Mouse (Mus musculus) left cerebral cortex, adult 9 months (tissue): ENCODE measurements around the gene Pgs1.

Experiments used
- DNase-seq, 2 experiments: peaks; one replicate each; pipeline ENCODE4 v3.0.0; 2022; ENCODE audit warnings: low spot score in 2 of 2

Gene Pgs1

GRCm38 (mm10) chr11:117986126-117987031, at the start of gene Pgs1:
Gene Pgs1 (plus strand): TSS chr11:117986292.
- DNase-seq, result peak in 1 of 2 experiments; percentile 89

- DNase-seq, result no peak
These were observed 46.9 kb upstream of the Pgs1 start for GRCm38 (mm10) chr11:117939004-117939730.

GRCm38 (mm10) chr11:117939741-117940285, 46.3 kb upstream of the Pgs1 start:
- DNase-seq, result peak in 1 of 2 experiments; percentile 69

GRCm38 (mm10) chr11:117940881-117941280, 45.2 kb upstream of the Pgs1 start:
- DNase-seq, result no peak

GRCm38 (mm10) chr11:117941325-117941834, 44.7 kb upstream of the Pgs1 start:
- no peak for DNase-seq

- no peak for DNase-seq
These were observed 44.2 kb upstream of the Pgs1 start for GRCm38 (mm10) chr11:117941848-117942247.

GRCm38 (mm10) chr11:117946195-117946979, 39.7 kb upstream of the Pgs1 start:
- DNase-seq, result no peak

GRCm38 (mm10) chr11:117946996-117947419, 39.1 kb upstream of the Pgs1 start:
- DNase-seq, result no peak

- DNase-seq, result peak in 1 of 2 experiments; percentile 40
These were observed 36.5 kb upstream of the Pgs1 start for GRCm38 (mm10) chr11:117949392-117950091.

GRCm38 (mm10) chr11:117951391-117951790, 34.7 kb upstream of the Pgs1 start:
- no peak for DNase-seq

- no peak for DNase-seq
These were observed 33.7 kb upstream of the Pgs1 start for GRCm38 (mm10) chr11:117952174-117952933.

- DNase-seq, result no peak
These were observed 32.0 kb upstream of the Pgs1 start for GRCm38 (mm10) chr11:117954094-117954493.

- no peak for DNase-seq
These were observed 31.3 kb upstream of the Pgs1 start for GRCm38 (mm10) chr11:117954819-117955218.

GRCm38 (mm10) chr11:117955621-117956020, 30.5 kb upstream of the Pgs1 start:
- no peak for DNase-seq

GRCm38 (mm10) chr11:117958197-117958596, 27.9 kb upstream of the Pgs1 start:
- no peak for DNase-seq

- DNase-seq, result no peak
These were observed 26.9 kb upstream of the Pgs1 start for GRCm38 (mm10) chr11:117959166-117959565.

GRCm38 (mm10) chr11:117959741-117960381, 26.2 kb upstream of the Pgs1 start:
- DNase-seq, result peak in 1 of 2 experiments; percentile 34

GRCm38 (mm10) chr11:117960601-117961000, 25.5 kb upstream of the Pgs1 start:
- no peak for DNase-seq
